Mouse (Mus musculus) limb, embryonic 10.5 days (tissue): ENCODE results near the gene L3mbtl3. TPM values are rescaled to one million over a fixed set of nuclear protein-coding genes. Genes with fewer than 3 reads are reported as not detected.

Experiments used
- DNase-seq: peaks from one replicate; pipeline ENCODE4 v3.0.0-alpha.2; 2017; ENCODE audit warnings: low spot score
- H3K27ac ChIP-seq: fragments of 300-500 bp; sonication (generic); 2 replicates; pipeline ENCODE4 v1.5.1; 2016; ENCODE audit warnings: mild to moderate bottlenecking
- H3K27me3 ChIP-seq: fragments of 300-500 bp; sonication (generic); 2 replicates; pipeline ENCODE4 v1.6.1; 2016; ENCODE audit warnings: low read depth, mild to moderate bottlenecking; ENCODE audit not compliant: poor library complexity, severe bottlenecking
- H3K36me3 ChIP-seq: fragments of 300-500 bp; sonication (generic); 2 replicates; pipeline ENCODE4 v1.6.1; 2016; ENCODE audit warnings: mild to moderate bottlenecking, moderate library complexity
- H3K4me1 ChIP-seq: fragments of 300-500 bp; sonication (generic); 2 replicates; pipeline ENCODE4 v1.6.1; 2016
- H3K4me3 ChIP-seq: fragments of 300-500 bp; sonication (generic); 2 replicates; pipeline ENCODE4 v1.5.1; 2016; ENCODE audit warnings: mild to moderate bottlenecking, moderate library complexity
- H3K9me3 ChIP-seq: fragments of 300-500 bp; sonication (generic); replicated peaks from 2 replicates; pipeline ENCODE4 v1.6.1; 2016; ENCODE audit warnings: mild to moderate bottlenecking
- WGBS: fragments of 180-500 bp; shearing (Covaris S2); methylation state at CpG from one replicate; pipeline ENCODE4 v1.1.7; 2016; 5-methylcytosine and 5-hydroxymethylcytosine counted together
- polyA plus RNA-seq: library from polyadenylated mRNA; unstranded; fragments of >200 nt; fragmentation: Nextera tagmentation; extraction: Ambion mirVana; gene quantifications from 2 replicates; pipeline ENCODE4 v1.2.1, GENCODE M21; 2016

Gene L3mbtl3
- polyA plus RNA-seq, 1 experiment from 2014 or later = 34.8 TPM

- peaks cover 10% of the 10 kb centered on the region for H3K4me1 ChIP-seq
- no peaks in the 10 kb centered on the region for H3K36me3 ChIP-seq
- H3K9me3 ChIP-seq = no peaks in the 10 kb centered on the region
- no peak overlapping the region for H3K4me3 ChIP-seq
- H3K27me3 ChIP-seq = no peaks in the 10 kb centered on the region
- 82% methylated on average over 3 of the region's 3 CpGs for WGBS
- H3K27ac ChIP-seq = no peak overlapping the region
- DNase-seq = no peak
Measured at GRCm38 (mm10) chr10:26263744-26264459, 111.9 kb downstream of the L3mbtl3 start.

DNA sequence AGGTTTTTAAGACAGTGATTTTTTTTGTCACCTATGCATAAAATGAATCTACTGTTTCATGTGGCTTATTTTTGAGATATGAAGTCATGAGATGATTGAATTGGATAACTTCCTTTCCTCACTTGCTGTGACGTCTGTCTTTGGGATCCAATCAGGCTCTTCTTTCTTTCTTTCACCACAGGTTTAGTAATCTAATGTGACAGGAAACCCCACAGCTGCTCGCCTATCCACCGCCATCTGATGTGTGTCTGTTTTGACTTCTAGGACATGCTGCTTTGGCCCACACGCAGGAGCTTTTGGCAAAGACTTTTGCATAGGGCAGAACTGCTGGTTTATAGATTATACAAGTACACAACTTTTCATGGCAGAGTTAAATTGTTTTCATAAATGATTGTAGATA is 115.9 kb downstream of the L3mbtl3 start:
- H3K36me3 ChIP-seq = no peaks in the 10 kb centered on the region
- H3K27me3 ChIP-seq = no peaks in the 10 kb centered on the region
- 82% methylated on average over 4 of the region's 4 CpGs for WGBS
- no peak overlapping the region for H3K4me3 ChIP-seq
- H3K9me3 ChIP-seq = no peaks in the 10 kb centered on the region
- no peak overlapping the region for H3K27ac ChIP-seq
- no peak for DNase-seq
- no peaks in the 10 kb centered on the region for H3K4me1 ChIP-seq

DNA sequence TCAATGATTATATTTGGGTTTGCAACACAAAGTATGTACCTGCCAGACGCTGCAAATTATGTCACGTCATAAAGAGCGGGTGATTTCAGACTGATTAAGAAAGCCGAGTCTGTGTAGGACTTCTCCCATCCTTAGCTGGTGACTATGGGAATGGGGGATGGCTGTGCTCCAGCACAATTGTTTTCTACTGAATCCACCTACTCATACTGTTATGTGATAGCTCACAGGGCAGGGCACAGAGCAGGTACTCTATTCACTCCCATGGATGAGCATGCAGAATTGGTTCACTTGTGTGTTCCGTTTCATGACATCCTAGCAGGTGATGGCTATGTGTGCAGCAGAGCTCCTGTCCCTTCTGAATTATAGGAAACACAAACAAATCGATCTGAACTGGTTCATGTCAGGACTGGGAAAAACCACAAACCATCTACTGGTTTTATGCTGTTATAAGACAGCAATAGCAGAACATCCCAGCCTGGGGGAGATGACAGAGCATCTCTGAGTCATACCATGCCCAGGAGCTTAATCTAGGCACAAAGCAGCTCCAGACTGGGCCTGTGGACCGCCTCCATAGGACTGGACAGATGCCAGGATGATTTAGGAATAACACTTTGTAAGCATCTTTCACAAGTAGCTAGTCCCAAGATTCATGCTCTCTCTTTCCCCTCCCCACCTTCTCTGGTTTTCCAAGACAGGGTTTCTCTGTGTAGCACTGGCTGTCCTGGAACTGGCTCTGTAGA is 126.2 kb downstream of the L3mbtl3 start:
- no peak for DNase-seq
- Histone ChIP-seq H3K9me3 (no peaks in the 10 kb centered on the region), H3K27ac (no peak overlapping the region), H3K27me3 (no peaks in the 10 kb centered on the region), H3K36me3 (no peaks in the 10 kb centered on the region), H3K4me3 (no peak overlapping the region), H3K4me1 (no peaks in the 10 kb centered on the region)
- WGBS = 91% methylated on average over 7 of the region's 7 CpGs

- Histone ChIP-seq H3K27me3 (no peaks in the 10 kb centered on the region), H3K4me3 (no peak overlapping the region), H3K27ac (no peak overlapping the region), H3K4me1 (0 out of 2 replicates have a peak, but pooled peaks cover 3% of the 10 kb centered on the region), H3K36me3 (no peaks in the 10 kb centered on the region), H3K9me3 (no peaks in the 10 kb centered on the region)
- no peak for DNase-seq
- 86% methylated on average over 6 of the region's 6 CpGs for WGBS
Measured at GRCm38 (mm10) chr10:26244466-26244865, 131.3 kb downstream of the L3mbtl3 start.

- Histone ChIP-seq H3K4me1 (0 out of 2 replicates have a peak, but pooled peaks cover 3% of the 10 kb centered on the region), H3K27me3 (no peaks in the 10 kb centered on the region), H3K27ac (no peak overlapping the region), H3K4me3 (no peak overlapping the region), H3K9me3 (no peaks in the 10 kb centered on the region), H3K36me3 (no peaks in the 10 kb centered on the region)
- WGBS = 88% methylated on average over 3 of the region's 3 CpGs
- DNase-seq = no peak
Measured at GRCm38 (mm10) chr10:26243203-26243602, 132.6 kb downstream of the L3mbtl3 start.

DNA sequence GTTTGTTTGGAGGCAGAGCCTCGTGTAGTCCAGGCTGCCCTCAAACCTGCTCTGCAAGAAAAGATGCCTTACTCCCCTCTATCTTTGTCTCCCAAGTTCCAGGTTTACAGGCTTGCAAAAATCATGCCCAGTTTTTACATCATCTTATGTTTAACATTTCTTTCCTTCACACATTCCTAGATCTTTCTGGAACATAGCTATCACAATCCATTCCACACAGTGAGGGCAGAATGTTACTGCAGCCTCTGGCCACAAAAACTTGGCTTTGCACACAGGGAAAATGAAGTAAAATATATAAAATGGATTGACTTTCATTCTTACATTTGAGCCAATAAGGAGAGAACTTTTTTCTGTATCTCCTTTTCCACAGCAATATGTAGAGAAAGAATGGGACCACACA is 136.7 kb downstream of the L3mbtl3 start:
- Histone ChIP-seq H3K27me3 (no peaks in the 10 kb centered on the region), H3K27ac (no peak overlapping the region), H3K4me1 (0 out of 2 replicates have a peak, but pooled peaks cover 3% of the 10 kb centered on the region), H3K9me3 (no peaks in the 10 kb centered on the region), H3K4me3 (no peak overlapping the region), H3K36me3 (no peaks in the 10 kb centered on the region)
- no peak for DNase-seq
- 61% methylated on average over 1 of the region's 1 CpGs for WGBS

DNA sequence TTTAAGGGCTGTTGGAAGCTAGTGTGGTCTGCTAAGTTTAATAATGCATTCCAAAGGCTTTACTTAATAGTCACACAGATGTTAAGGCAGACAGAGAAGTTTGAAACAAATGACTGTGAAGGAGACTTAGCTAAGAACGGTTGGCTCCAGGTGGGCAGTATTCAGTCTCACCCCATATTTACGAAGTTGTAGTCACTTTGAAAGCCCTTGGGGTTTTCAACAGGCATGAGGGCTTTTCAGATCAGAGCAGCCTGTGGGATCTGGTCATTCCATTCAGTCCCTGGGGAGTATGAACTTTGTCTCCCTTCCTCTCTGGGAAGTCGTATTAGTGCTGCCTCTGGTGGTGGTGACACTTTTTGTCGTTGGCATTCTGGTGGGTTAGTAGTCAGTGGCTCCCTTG is 137.2 kb downstream of the L3mbtl3 start:
- 0 out of 2 replicates have a peak, but pooled peaks cover 3% of the 10 kb centered on the region for H3K4me1 ChIP-seq
- no peak overlapping the region for H3K4me3 ChIP-seq
- no peak overlapping the region for H3K27ac ChIP-seq
- 50% methylated on average over 4 of the region's 4 CpGs for WGBS
- no peaks in the 10 kb centered on the region for H3K36me3 ChIP-seq
- H3K9me3 ChIP-seq = no peaks in the 10 kb centered on the region
- no peak for DNase-seq
- no peaks in the 10 kb centered on the region for H3K27me3 ChIP-seq

GRCm38 (mm10) chr10:26232071-26232653 is 143.6 kb downstream of the L3mbtl3 start:
- Histone ChIP-seq H3K27ac (no peak overlapping the region), H3K9me3 (no peaks in the 10 kb centered on the region), H3K36me3 (no peaks in the 10 kb centered on the region), H3K4me1 (peaks cover 32% of the 10 kb centered on the region), H3K27me3 (no peaks in the 10 kb centered on the region), H3K4me3 (no peak overlapping the region)
- no peak for DNase-seq
- WGBS = 65% methylated on average over 3 of the region's 3 CpGs

- no peak for DNase-seq
- no peaks in the 10 kb centered on the region for H3K27me3 ChIP-seq
- H3K4me1 ChIP-seq = peaks cover 49% of the 10 kb centered on the region
- H3K27ac ChIP-seq = no peak within 1 kb of the TSS
- no peaks in the 10 kb centered on the region for H3K9me3 ChIP-seq
- WGBS = 26% methylated on average over 4 of the region's 4 CpGs
- no peak within 1 kb of the TSS for H3K4me3 ChIP-seq
- H3K36me3 ChIP-seq = no peaks in the 10 kb centered on the region
Measured at GRCm38 (mm10) chr10:26229488-26229887, 146.3 kb downstream of the L3mbtl3 start, which contains the start of gene Samd3. Gene Samd3, plus strand, starts transcription at chr10:26229707.

GRCm38 (mm10) chr10:26228187-26228586 is 147.6 kb downstream of the L3mbtl3 start:
- Histone ChIP-seq H3K27me3 (no peaks in the 10 kb centered on the region), H3K36me3 (no peaks in the 10 kb centered on the region), H3K27ac (no peak overlapping the region), H3K4me1 (peaks cover 49% of the 10 kb centered on the region), H3K9me3 (no peaks in the 10 kb centered on the region), H3K4me3 (no peak overlapping the region)
- DNase-seq = no peak

- Histone ChIP-seq H3K27me3 (no peaks in the 10 kb centered on the region), H3K27ac (no peak overlapping the region), H3K36me3 (no peaks in the 10 kb centered on the region), H3K4me1 (peaks cover 45% of the 10 kb centered on the region), H3K4me3 (no peak overlapping the region), H3K9me3 (no peaks in the 10 kb centered on the region)
- DNase-seq = peak; percentile 36
- 30% methylated on average over 2 of the region's 2 CpGs for WGBS
Measured at GRCm38 (mm10) chr10:26226734-26227133, 149.0 kb downstream of the L3mbtl3 start.

DNA sequence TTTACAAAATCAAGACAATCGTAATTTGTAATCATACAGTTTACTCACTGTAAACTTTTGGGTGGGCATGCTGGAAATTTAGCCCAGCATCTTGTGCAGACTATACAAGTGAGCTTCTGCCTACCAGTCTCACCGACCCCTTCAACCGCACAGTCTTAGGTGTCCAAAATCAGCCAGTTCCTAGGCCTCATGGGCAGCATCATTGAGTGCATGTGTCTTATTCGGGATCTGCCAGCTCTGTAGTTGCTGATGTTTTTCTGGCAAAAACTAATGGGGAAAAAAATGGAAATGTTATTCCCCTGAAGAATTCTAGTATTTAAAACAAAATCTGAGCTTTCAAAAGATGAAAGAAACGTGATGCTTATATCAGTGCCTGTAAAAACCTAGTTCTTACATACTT is 149.5 kb downstream of the L3mbtl3 start:
- peaks cover 45% of the 10 kb centered on the region for H3K4me1 ChIP-seq
- WGBS = 78% methylated on average over 5 of the region's 5 CpGs
- no peak overlapping the region for H3K4me3 ChIP-seq
- H3K27me3 ChIP-seq = no peaks in the 10 kb centered on the region
- H3K36me3 ChIP-seq = no peaks in the 10 kb centered on the region
- DNase-seq = no peak
- no peak overlapping the region for H3K27ac ChIP-seq
- no peaks in the 10 kb centered on the region for H3K9me3 ChIP-seq
